Mouse (Mus musculus) embryonic fibroblast, embryonic 13.5 days (primary cell): ENCODE measurements at regions not wholly inside any gene's neighbourhood (a gene's known extent, or its start where the extent isn't known, plus 50 kb on each side); places are given as distances from the start of the nearest gene placed in this dataset.

ENCODE experiments used
- CTCF ChIP-seq: IDR thresholded peaks from 2 replicates; pipeline ENCODE4 v1.5.1; 2011; ENCODE audit warnings: mild to moderate bottlenecking, control low read depth, low read length, moderate library complexity, borderline replicate concordance; ENCODE audit not compliant: insufficient read depth
- POLR2A ChIP-seq: IDR thresholded peaks from 2 replicates; pipeline ENCODE4 v1.6.1; 2011; ENCODE audit warnings: low read depth, mild to moderate bottlenecking, control low read depth, low read length, moderate library complexity

- TF ChIP-seq CTCF = no peak
- TF ChIP-seq POLR2A = no peak
These were observed 69.1 kb upstream of the Nxt1 start for GRCm38 (mm10) chr2:148603315-148603714.
